In genomic region chr1:138619114-138619971, GRCm38 (mm10) we compare ENCODE assay signal across 8 mouse cellular contexts. TPM values are rescaled to one million over a fixed set of nuclear protein-coding genes. Genes with fewer than 3 reads are reported as not detected.
DNase-seq lines count a peak whose midpoint lies in the region; ATAC-seq lines count a peak whose summit lies in the region.

No protein-coding gene starts in this region.

- H3K4me1 ChIP-seq in hindbrain, embryonic 15.5 days (replicated peaks) = peaks cover 22% of the 10 kb centered on the region

- peak overlapping the region; percentile 88 for H3K27ac ChIP-seq in hindbrain, embryonic 15.5 days (replicated peaks)

- peak; percentile 97 for DNase-seq in R1 (ENCODE audit: low read depth, low spot score)
- DNase-seq in cerebellum, postnatal 25 days = peak; percentile 96 to 98
- DNase-seq in frontal cortex, postnatal 25 days (ENCODE audit: low spot score in 2 of 2) = peak; percentile 96 to 98
- peak; percentile 92 for DNase-seq in left cerebral cortex, adult 11 months (ENCODE audit: low spot score)
- peak; percentile 97 to 98 for DNase-seq in lung, postnatal 4 days
- DNase-seq in retina, postnatal 7 days (ENCODE audit: low read depth, low spot score) = peak; percentile 83
- DNase-seq in urinary bladder, adult 2 months (ENCODE audit: low spot score) = peak; percentile 88

- H3K9ac ChIP-seq in hindbrain, embryonic 15.5 days = peak overlapping the region; percentile 58

- H3K36me3 ChIP-seq in hindbrain, embryonic 15.5 days = no peaks in the 10 kb centered on the region

- H3K9me3 ChIP-seq in hindbrain, embryonic 15.5 days = no peaks in the 10 kb centered on the region

- peak overlapping the region; percentile 91 for H3K4me2 ChIP-seq in hindbrain, embryonic 15.5 days

- ATAC-seq in hindbrain, embryonic 15.5 days (ENCODE audit: low FRiP score, low read depth) = peak; percentile 96

- H3K27me3 ChIP-seq in hindbrain, embryonic 15.5 days = 0 out of 2 replicates have a peak, but pooled peaks cover 2% of the 10 kb centered on the region

- WGBS in hindbrain, embryonic 15.5 days = under 1% methylated on average over 70 of the region's 83 CpGs

- peak overlapping the region; percentile 91 for H3K4me3 ChIP-seq in hindbrain, embryonic 15.5 days

RNA-seq across cellular contexts. Expression of gene Nek7, which starts 0.6 kb away (rescaled TPM):
- 11.0 and 18.8 TPM in 2 replicates for polyA plus RNA-seq in hindbrain, embryonic 15.5 days (2015; fragmentation: Nextera tagmentation; extraction: Ambion mirVana)
- 36.2 and 47.6 TPM in 2 replicates for polyA plus RNA-seq in urinary bladder, adult 2 months (2012; rRNA removed)

Comparison
In these comparisons a context has a peak if more than half of its experiments do, and no peak if none do; other contexts are left out.
1. Peak in every context shown above with its lines: DNase-seq, ATAC-seq, H3K4me3 ChIP-seq and H3K27ac ChIP-seq.